Mouse (Mus musculus) heart, postnatal 0 days (tissue): ENCODE results near the gene Mllt11.

ENCODE experiments used
- CTCF ChIP-seq: IDR thresholded peaks from 2 replicates; pipeline ENCODE4 v1.5.1; 2016; ENCODE audit warnings: antibody characterized with exemption, control low read depth, low read depth
- EP300 ChIP-seq: IDR thresholded peaks from 2 replicates; pipeline ENCODE4 v1.6.1; 2016; ENCODE audit warnings: antibody characterized with exemption, low read depth

GRCm38 (mm10) chr3:95169996-95170395, 62.0 kb downstream of the Mllt11 start:
- TF ChIP-seq CTCF (no peak), EP300 (no peak)
